Mouse (Mus musculus) CD4-positive helper T cell, adult 2 months (primary cell): ENCODE measurements at regions not wholly inside any gene's neighbourhood (a gene's known extent, or its start where the extent isn't known, plus 50 kb on each side); places are given as distances from the start of the nearest gene placed in this dataset.

Experiments
- DNase-seq: peaks from one replicate; pipeline ENCODE4 v3.0.0-alpha.2; 2012; ENCODE audit warnings: low read depth, missing footprints, low spot score

- no peak for DNase-seq
These were observed 90.9 kb upstream of the Nampt start for GRCm38 (mm10) chr12:32728425-32728824.

GRCm38 (mm10) chr12:32735224-32735623, 84.1 kb upstream of the Nampt start:
- DNase-seq = no peak

- DNase-seq = no peak
These were observed 77.9 kb upstream of the Nampt start for GRCm38 (mm10) chr12:32741465-32741864.

- DNase-seq = no peak
These were observed 61.8 kb upstream of the Nampt start for GRCm38 (mm10) chr12:32757441-32758119.

GRCm38 (mm10) chr12:32758150-32758549, 61.2 kb upstream of the Nampt start:
- DNase-seq = no peak

- no peak for DNase-seq
These were observed 58.7 kb upstream of the Nampt start for GRCm38 (mm10) chr12:32760627-32761026.

- DNase-seq = no peak
These were observed 58.3 kb upstream of the Nampt start for GRCm38 (mm10) chr12:32761055-32761454.

- no peak for DNase-seq
These were observed 55.1 kb upstream of the Nampt start for GRCm38 (mm10) chr12:32764271-32764670.

- DNase-seq = no peak
These were observed 54.6 kb upstream of the Nampt start for GRCm38 (mm10) chr12:32764747-32765146.

- DNase-seq = no peak
These were observed 53.5 kb upstream of the Nampt start for GRCm38 (mm10) chr12:32765861-32766260.

GRCm38 (mm10) chr12:32766575-32766974, 52.8 kb upstream of the Nampt start:
- peak; percentile 6 for DNase-seq

- DNase-seq = no peak
These were observed 51.9 kb upstream of the Nampt start for GRCm38 (mm10) chr12:32767206-32768081.

GRCm38 (mm10) chr12:32768082-32768743, 51.1 kb upstream of the Nampt start:
- no peak for DNase-seq

- no peak for DNase-seq
These were observed 50.4 kb upstream of the Nampt start for GRCm38 (mm10) chr12:32768744-32769535.
